Mouse (Mus musculus): ENCODE measurements around the gene Gm21958.

GRCm38 (mm10) chr3:54672557-54673529, 41.3 kb downstream of the Gm21958 start:
- TF ChIP-seq CTCF (conservative IDR thresholded peaks at IDR 0.05; ENCODE audit: low read length) (no peak), NANOG (IDR thresholded peaks at IDR 0.05; ENCODE audit: borderline replicate concordance, low read length) (no peak), POU5F1 (IDR thresholded peaks at IDR 0.05; ENCODE audit: borderline replicate concordance, low read length) (no peak)

Measured in E14TG2a.4 (cell line).